Mouse (Mus musculus) thymus, adult 2 months (tissue): Measurements from ENCODE around the gene Gm10799.

Experiments used
- CTCF ChIP-seq: fragments of 200-500 bp; IDR thresholded peaks from 2 replicates; pipeline ENCODE4 v1.5.1; 2012; ENCODE audit warnings: mild to moderate bottlenecking, control low read depth, low read length, moderate library complexity, borderline replicate concordance; ENCODE audit not compliant: control insufficient read depth, poor library complexity, insufficient read depth; ENCODE audit errors: extremely low read depth
- POLR2A ChIP-seq: fragments of 200-500 bp; IDR thresholded peaks from 2 replicates; pipeline ENCODE4 v1.6.1; 2012; ENCODE audit warnings: mild to moderate bottlenecking, low read length, control low read depth, moderate library complexity; ENCODE audit not compliant: control insufficient read depth, poor library complexity, insufficient read depth; ENCODE audit errors: extremely low read depth

DNA sequence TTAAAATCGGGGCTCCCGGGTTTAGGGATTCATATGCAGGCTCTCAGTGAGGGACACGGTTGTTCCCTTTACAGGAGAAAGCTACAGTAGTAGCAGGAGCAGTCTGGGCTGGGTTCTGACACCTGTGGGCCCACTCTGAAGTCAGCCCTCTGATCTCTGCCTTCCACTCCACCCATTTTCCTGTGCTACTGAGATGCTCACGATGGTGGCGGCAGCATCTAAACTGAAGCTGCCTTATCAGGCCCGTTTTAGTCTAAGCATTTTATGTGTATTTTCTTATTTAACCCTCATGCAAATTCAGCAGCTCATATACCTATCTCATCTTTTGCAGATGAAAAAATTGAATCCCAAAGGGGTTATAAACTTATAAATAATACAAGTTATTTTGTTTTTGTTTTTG, 36.5 kb upstream of the Gm10799 start:
- TF ChIP-seq POLR2A (no peak), CTCF (no peak)
